Comparison of ENCODE assay signal across 25 mouse cellular contexts in genomic region chr8:84959811-84960210, GRCm38 (mm10). TPM values are rescaled to one million over a fixed set of nuclear protein-coding genes. Genes with fewer than 3 reads are reported as not detected.
DNase-seq lines count a peak whose midpoint lies in the region; ATAC-seq and TF ChIP-seq lines count a peak whose summit lies in the region.
"Had no signal": no experiment of that assay in that cellular context is flagged by ENCODE, and none has a peak within 500 bp of the region (broad histone marks: within the 10 kb centered on the region; RNA-seq: fewer than 3 reads in every experiment).

No protein-coding gene starts in this region.

- no peak for TF ChIP-seq EP300 in heart, postnatal 0 days (IDR thresholded peaks at IDR 0.05; ENCODE audit: low read depth)

- no peaks in the 10 kb centered on the region for H3K9me3 ChIP-seq in heart, embryonic 11.5 days (replicated peaks; ENCODE audit: control insufficient read depth, low read length)
- no peaks in the 10 kb centered on the region for H3K9me3 ChIP-seq in heart, postnatal 0 days (replicated peaks; ENCODE audit: control insufficient read depth, low read length)
- H3K9me3 ChIP-seq: embryonic facial prominence, embryonic 15.5 days; forebrain, embryonic 10.5 days; hindbrain, embryonic 12.5 days; neural tube, embryonic 13.5 days had no signal

- no peak overlapping the region for H3K9ac ChIP-seq in heart, embryonic 11.5 days (ENCODE audit: low read depth, low read length)
- no peak overlapping the region for H3K9ac ChIP-seq in heart, postnatal 0 days (replicated peaks; ENCODE audit: low read depth, low read length)
- H3K9ac ChIP-seq: embryonic facial prominence, embryonic 15.5 days; hindbrain, embryonic 12.5 days; neural tube, embryonic 13.5 days had no signal

- H3K4me2 ChIP-seq in heart, embryonic 11.5 days = no peak overlapping the region
- no peak overlapping the region for H3K4me2 ChIP-seq in heart, postnatal 0 days (ENCODE audit: low read depth, low read length)
- H3K4me2 ChIP-seq: embryonic facial prominence, embryonic 15.5 days; hindbrain, embryonic 12.5 days; neural tube, embryonic 13.5 days had no signal

- no peak overlapping the region for H3K27ac ChIP-seq in heart, embryonic 11.5 days (ENCODE audit: low read depth, low read length)
- peak overlapping the region; percentile 76 for H3K27ac ChIP-seq in heart, postnatal 0 days (ENCODE audit: low read depth)
- H3K27ac ChIP-seq: embryonic facial prominence, embryonic 15.5 days; forebrain, embryonic 10.5 days; hindbrain, embryonic 12.5 days; neural tube, embryonic 13.5 days had no signal

- no peak for ATAC-seq in heart, embryonic 11.5 days (replicated peaks; ENCODE audit: insufficient number of reproducible peaks, low FRiP score, low TSS enrichment)
- ATAC-seq in heart, postnatal 0 days (ENCODE audit: insufficient read depth, low read depth) = peak; percentile 84

- TF ChIP-seq CTCF in heart, postnatal 0 days (IDR thresholded peaks at IDR 0.05; ENCODE audit: low read depth) = no peak

- H3K36me3 ChIP-seq in heart, embryonic 11.5 days (ENCODE audit: control insufficient read depth, insufficient read depth, low read length) = peaks cover 7% of the 10 kb centered on the region
- H3K36me3 ChIP-seq in heart, postnatal 0 days (replicated peaks; ENCODE audit: control insufficient read depth, insufficient read depth, low read length) = peaks cover 16% of the 10 kb centered on the region; the same call in 1 of the 2 replicates

- DNase-seq in heart, adult 11 months = peak; percentile 94
- peak; percentile 68 for DNase-seq in ovary, adult 18-20 months (ENCODE audit: low spot score)
- DNase-seq in ovary, postnatal 36 days (ENCODE audit: low spot score) = no peak
- peak; percentile 44 for DNase-seq in heart, postnatal 0 days (ENCODE audit: low spot score)
- no peak for DNase-seq in natural killer cell, adult 2 months (ENCODE audit: low spot score in 2 of 2)
- no peak for DNase-seq in right cerebral cortex, postnatal 36 days (ENCODE audit: low spot score in 2 of 2)
- DNase-seq: cerebellum, postnatal 10 days; embryo, embryonic 11 days; gastrocnemius, postnatal 36 days; kidney, postnatal 4 days; lung, adult 2 months; lung, postnatal 36 days; right cerebral cortex, postnatal 4 days; thymus, postnatal 4 days had no signal

- 93% methylated on average over 7 of the region's 7 CpGs for WGBS in heart, embryonic 11.5 days (ENCODE audit: insufficient replicate concordance)
- 56% methylated on average over 7 of the region's 7 CpGs for WGBS in heart, postnatal 0 days

- no peak overlapping the region for H3K4me3 ChIP-seq in heart, embryonic 11.5 days (ENCODE audit: low read depth, low read length)
- H3K4me3 ChIP-seq in heart, postnatal 0 days (ENCODE audit: low read depth, low read length) = no peak overlapping the region
- H3K4me3 ChIP-seq: embryonic facial prominence, embryonic 15.5 days; forebrain, embryonic 10.5 days; hindbrain, embryonic 12.5 days; neural tube, embryonic 13.5 days had no signal

- H3K4me1 ChIP-seq in heart, embryonic 11.5 days (ENCODE audit: control insufficient read depth, insufficient read depth, low read length) = no peaks in the 10 kb centered on the region
- H3K4me1 ChIP-seq in heart, postnatal 0 days (ENCODE audit: control insufficient read depth, insufficient read depth) = no peaks in the 10 kb centered on the region

- no peaks in the 10 kb centered on the region for H3K27me3 ChIP-seq in heart, embryonic 11.5 days (ENCODE audit: control insufficient read depth, insufficient read depth, low read length)
- H3K27me3 ChIP-seq in heart, postnatal 0 days (ENCODE audit: control insufficient read depth, insufficient read depth, low read length) = no peaks in the 10 kb centered on the region
- H3K27me3 ChIP-seq: embryonic facial prominence, embryonic 15.5 days; hindbrain, embryonic 12.5 days; neural tube, embryonic 13.5 days had no signal

RNA-seq across cellular contexts. Expression of gene Gm49661, which starts 9.4 kb away (rescaled TPM):
- not detected in 2 replicates for polyA plus RNA-seq in heart, embryonic 11.5 days (2014; fragmentation: Nextera tagmentation; extraction: Ambion mirVana)
- not detected in 2 replicates for total RNA-seq in heart, postnatal 0 days (2014; rRNA removed; ENCODE audit: low replicate concordance)
- not detected in 2 replicates for polyA plus RNA-seq in heart, postnatal 0 days (2015; fragmentation: Nextera tagmentation; extraction: Ambion mirVana)
- total RNA-seq: gastrocnemius, postnatal 36 days; layer of hippocampus, postnatal 10 days; monocyte, adult 5-6 weeks had no signal
- polyA plus RNA-seq: C2C12; embryonic facial prominence, embryonic 15.5 days; forebrain, embryonic 10.5 days; hindbrain, embryonic 12.5 days; intestine, embryonic 14.5 days; kidney, embryonic 14.5 days; limb, embryonic 14.5 days; lung, adult 2 months; neural tube, embryonic 13.5 days had no signal

RNA-seq across cellular contexts. Expression of gene Prdx2, which starts 9.6 kb away (rescaled TPM):
- polyA plus RNA-seq in heart, embryonic 11.5 days (2014; fragmentation: Nextera tagmentation; extraction: Ambion mirVana) = 862 and 992 TPM in 2 replicates
- total RNA-seq in heart, postnatal 0 days (2014; rRNA removed; ENCODE audit: low replicate concordance) = 647 and 809 TPM in 2 replicates
- polyA plus RNA-seq in heart, postnatal 0 days (2015; fragmentation: Nextera tagmentation; extraction: Ambion mirVana) = 758 and 782 TPM in 2 replicates

RNA-seq across cellular contexts. Expression of gene Rnaseh2a, which starts 9.8 kb away (rescaled TPM):
- polyA plus RNA-seq in heart, embryonic 11.5 days (2014; fragmentation: Nextera tagmentation; extraction: Ambion mirVana) = 95.9 and 106 TPM in 2 replicates
- 57.9 and 76.4 TPM in 2 replicates for total RNA-seq in heart, postnatal 0 days (2014; rRNA removed; ENCODE audit: low replicate concordance)
- 52.6 and 57.3 TPM in 2 replicates for polyA plus RNA-seq in heart, postnatal 0 days (2015; fragmentation: Nextera tagmentation; extraction: Ambion mirVana)

RNA-seq across cellular contexts. Expression of gene Rtbdn, which starts 13.0 kb away (rescaled TPM):
- polyA plus RNA-seq in heart, embryonic 11.5 days (2014; fragmentation: Nextera tagmentation; extraction: Ambion mirVana) = not detected in 2 replicates
- total RNA-seq in heart, postnatal 0 days (2014; rRNA removed; ENCODE audit: low replicate concordance) = not detected in 2 replicates
- polyA plus RNA-seq in heart, postnatal 0 days (2015; fragmentation: Nextera tagmentation; extraction: Ambion mirVana) = 0.10 TPM in 1 of 2 replicates, not detected in the other
- total RNA-seq: gastrocnemius, postnatal 36 days; monocyte, adult 5-6 weeks had no signal
- polyA plus RNA-seq: kidney, embryonic 14.5 days; limb, embryonic 14.5 days; lung, adult 2 months had no signal

RNA-seq across cellular contexts. Expression of gene Junb, which starts 18.7 kb away (rescaled TPM):
- polyA plus RNA-seq in heart, embryonic 11.5 days (2014; fragmentation: Nextera tagmentation; extraction: Ambion mirVana) = 7.6 and 9.3 TPM in 2 replicates
- 28.9 and 39.6 TPM in 2 replicates for total RNA-seq in heart, postnatal 0 days (2014; rRNA removed; ENCODE audit: low replicate concordance)
- polyA plus RNA-seq in heart, postnatal 0 days (2015; fragmentation: Nextera tagmentation; extraction: Ambion mirVana) = 10.3 and 13.0 TPM in 2 replicates

Comparison
In these comparisons a context has a peak if more than half of its experiments do, and no peak if none do; other contexts are left out.
1. DNase-seq: peak in heart, adult 11 months (single experiment), ovary, adult 18-20 months (single experiment) and heart, postnatal 0 days (single experiment); none in ovary, postnatal 36 days (single experiment), natural killer cell, adult 2 months (0 of 2) and right cerebral cortex, postnatal 36 days (0 of 2).